Mouse (Mus musculus) left cerebral cortex, postnatal 14 days (tissue): ENCODE data around the gene Eif1ad. TPM values are rescaled to one million over a fixed set of nuclear protein-coding genes. Genes with fewer than 3 reads are reported as not detected.
A peak's percentile ranks its signal among the peaks of the same experiment; 100 is the strongest.

Source experiments
- DNase-seq, 2 experiments: peaks; one replicate each; pipeline ENCODE4 v3.0.0; 2021 to 2022; ENCODE audit warnings: low spot score in 2 of 2, mixed read lengths in 1 of 2
- intact Hi-C: fragments of 180-260 bp; cut with DNase I; formaldehyde crosslinking; loops from one replicate; pipeline ENCODE4 v1.15.1; 2025
- total RNA-seq, 2 experiments: library from RNA; stranded (reverse); gene quantifications; 2 replicates each; pipeline ENCODE4 v1.2.3; 2021

The Eif1ad gene
- total RNA-seq, 2 experiments from 2014 or later: 24.3 to 24.5 TPM

DNA sequence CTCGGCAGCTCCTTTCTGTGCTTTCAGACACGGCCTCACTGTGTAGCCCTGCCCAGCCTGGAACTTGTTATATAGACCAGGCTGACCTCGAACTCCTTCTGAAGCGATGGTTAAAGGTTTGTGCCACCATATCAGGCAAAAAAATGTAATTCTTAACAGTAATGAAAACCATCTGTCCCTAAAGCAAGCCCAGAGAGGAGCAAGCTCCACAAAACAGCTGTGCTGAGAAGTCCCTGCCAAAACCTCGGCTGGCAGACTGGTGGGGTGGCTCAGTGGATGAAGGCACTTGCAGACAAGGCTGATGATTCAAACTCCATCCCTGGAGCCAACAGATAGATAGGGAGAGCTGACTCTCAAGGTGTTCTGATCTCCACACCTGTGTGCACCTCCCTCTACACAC, 42.5 kb downstream of the Eif1ad start:
- no peak for DNase-seq
- intact Hi-C loops: no loop called here

- DNase-seq: no peak
- intact Hi-C loops: no loop called here
Measured at GRCm38 (mm10) chr19:5410641-5411040, 44.1 kb downstream of the Eif1ad start.

GRCm38 (mm10) chr19:5411961-5412360, 45.4 kb downstream of the Eif1ad start:
- intact Hi-C loops: no loop called here

DNA sequence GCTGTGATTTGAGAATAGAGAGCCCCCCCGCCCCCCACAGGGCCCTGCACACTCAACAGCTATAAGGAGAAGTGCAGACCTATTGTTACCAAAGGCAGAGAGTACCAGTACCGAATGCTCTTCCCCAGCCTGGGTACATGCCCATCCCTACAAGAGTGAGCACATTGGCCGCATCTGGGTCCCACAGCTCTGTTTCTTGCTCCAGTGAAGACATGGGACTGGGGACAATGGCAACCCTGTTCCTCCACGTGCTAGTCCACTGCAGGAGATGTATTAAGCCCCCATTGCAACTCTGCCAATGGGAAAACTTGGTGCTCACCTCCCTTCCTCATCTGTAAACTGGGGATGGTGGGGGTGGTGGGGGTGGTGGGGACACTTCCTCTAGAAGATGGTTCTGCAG, 47.3 kb downstream of the Eif1ad start:
- no peak for DNase-seq
- intact Hi-C loops: no loop called here

More at GRCm38 (mm10) chr19:5411961-5412360, 45.4 kb downstream of the Eif1ad start:
- DNase-seq: no peak

DNA sequence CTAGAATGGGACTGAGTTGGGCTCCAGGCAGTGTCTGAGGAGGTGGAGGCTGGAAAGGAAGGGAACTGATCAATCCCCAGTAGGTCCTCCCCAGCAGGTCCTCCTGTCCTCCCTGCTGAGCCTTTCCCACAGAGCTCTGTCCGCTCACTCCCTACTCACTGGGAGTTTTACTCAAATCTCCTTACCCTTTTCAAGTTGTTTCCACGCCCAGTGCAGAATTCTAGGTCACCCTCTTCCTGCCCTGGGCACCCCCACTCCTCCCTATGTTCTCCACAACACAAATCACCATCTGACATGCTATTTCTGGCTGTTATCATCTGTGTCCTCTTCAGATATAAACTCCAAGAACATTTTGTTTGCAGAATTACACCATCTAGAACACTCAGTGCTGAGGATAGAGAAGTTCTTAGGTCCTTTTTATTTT, 48.0 kb downstream of the Eif1ad start:
- intact Hi-C loops: no loop called here
- DNase-seq: peak in 1 of 2 experiments; percentile 73

DNA sequence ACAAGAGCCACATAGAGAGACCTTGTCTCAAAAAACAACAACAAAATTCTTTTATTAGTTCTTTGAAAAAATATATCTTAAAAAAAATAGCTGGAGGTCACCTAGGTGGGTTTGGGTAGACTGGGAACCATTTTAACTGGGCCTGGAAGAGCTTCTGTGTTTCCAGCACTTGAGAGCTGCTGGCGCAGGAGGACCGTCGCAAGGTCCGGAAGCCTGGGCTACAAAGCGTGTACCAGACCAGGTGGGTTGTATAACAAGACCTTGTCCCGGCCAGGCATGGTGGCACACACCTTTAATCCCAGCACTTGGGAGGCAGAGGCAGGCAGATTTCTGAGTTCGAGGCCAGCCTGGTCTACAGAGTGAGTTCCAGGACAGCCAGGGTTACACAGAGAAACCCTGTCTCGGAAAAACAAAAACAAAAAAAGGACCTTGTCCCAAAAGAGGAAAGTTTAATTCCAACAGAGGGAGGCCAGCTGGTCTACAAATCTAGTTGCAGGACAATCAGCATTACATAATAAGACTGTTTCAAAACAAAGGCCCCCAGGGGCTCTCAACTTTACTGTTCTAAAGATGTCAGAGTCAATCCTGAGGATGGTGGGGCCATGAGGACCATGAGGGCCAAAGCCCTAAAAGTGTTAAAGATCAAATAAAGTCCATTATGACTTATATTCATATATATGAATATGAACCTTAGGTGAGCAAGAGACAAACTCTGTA, 52.4 kb downstream of the Eif1ad start:
- DNase-seq: no peak
- intact Hi-C loops: no loop called here

GRCm38 (mm10) chr19:5419630-5420029, 53.1 kb downstream of the Eif1ad start:
- DNase-seq: no peak
- intact Hi-C loops: no loop called here

GRCm38 (mm10) chr19:5420579-5420978, 54.0 kb downstream of the Eif1ad start:
- no peak for DNase-seq
- intact Hi-C loops: no loop called here

Other genes starting within 250 kb of the Eif1ad start
- 100 to 1,000 TPM; 220 to 226 TPM for gene Klc2, start 248.2 kb upstream of the Eif1ad start, total RNA-seq
- 10 to 100 TPM; 66.2 to 69.4 TPM for gene Pacs1, start 93.6 kb upstream of the Eif1ad start, total RNA-seq
- gene Sf3b2, start 71.3 kb upstream of the Eif1ad start, total RNA-seq: 100 to 1,000 TPM; 192 to 194 TPM
- 100 to 1,000 TPM; 106 to 107 TPM for gene Gal3st3, start 68.4 kb upstream of the Eif1ad start, total RNA-seq
- gene Catsper1, start 31.0 kb upstream of the Eif1ad start, total RNA-seq: not detected
- 10 to 100 TPM; 15.4 to 17.9 TPM for gene Cst6, start 17.2 kb upstream of the Eif1ad start, total RNA-seq
- gene Banf1, start 427 bp downstream of the Eif1ad start, total RNA-seq: 10 to 100 TPM; 91.6 to 99.4 TPM
- gene Sart1, start 22.0 kb downstream of the Eif1ad start, total RNA-seq: 10 to 100 TPM; 84.0 to 85.4 TPM
- under 1 TPM in 1 of 2 experiments, not detected in 1; 0.29 TPM for gene Tsga10ip, start 35.8 kb downstream of the Eif1ad start, total RNA-seq
- gene Drap1, start 58.2 kb downstream of the Eif1ad start, total RNA-seq: 100 to 1,000 TPM; 168 to 192 TPM
- 10 to 100 TPM; 60.8 to 63.3 TPM for gene AI837181, start 58.4 kb downstream of the Eif1ad start, total RNA-seq
- not detected for gene Fosl1, start 80.8 kb downstream of the Eif1ad start, total RNA-seq
- 10 to 100 TPM; 25.8 to 26.3 TPM for gene Ccdc85b, start 91.2 kb downstream of the Eif1ad start, total RNA-seq
- gene Fibp, start 93.9 kb downstream of the Eif1ad start, total RNA-seq: 10 to 100 TPM; 82.9 to 86.6 TPM
- 1 to 10 TPM; 2.2 to 2.7 TPM for gene Ctsw, start 101.8 kb downstream of the Eif1ad start, total RNA-seq
- 10 to 100 TPM; 14.5 to 15.9 TPM for gene Efemp2, start 107.2 kb downstream of the Eif1ad start, total RNA-seq
- gene Mus81, start 121.7 kb downstream of the Eif1ad start, total RNA-seq: 10 to 100 TPM; 33.7 to 37.0 TPM
- gene Cfl1, start 123.7 kb downstream of the Eif1ad start, total RNA-seq: 1,000 to 10,000 TPM; 1,767 to 1,844 TPM
- gene 1700020D05Rik, start 137.0 kb downstream of the Eif1ad start, total RNA-seq: 1 to 10 TPM; 5.9 to 6.0 TPM
- gene Snx32, start 143.8 kb downstream of the Eif1ad start, total RNA-seq: 10 to 100 TPM; 78.7 to 83.6 TPM
- not detected for gene Ovol1, start 193.9 kb downstream of the Eif1ad start, total RNA-seq
- 1 to 10 TPM; 7.4 to 8.2 TPM for gene Ap5b1, start 201.3 kb downstream of the Eif1ad start, total RNA-seq
- 10 to 100 TPM; 83.1 to 98.5 TPM for gene Rnaseh2c, start 235.1 kb downstream of the Eif1ad start, total RNA-seq
- gene Kat5, start 243.5 kb downstream of the Eif1ad start, total RNA-seq: 10 to 100 TPM; 76.1 to 81.7 TPM